Mouse (Mus musculus) forebrain, embryonic 11.5 days (tissue): ENCODE data around the gene Fam207a. TPM values are rescaled to one million over a fixed set of nuclear protein-coding genes. Genes with fewer than 3 reads are reported as not detected.

Source experiments
- ATAC-seq: fragments of 200-750 bp; cut with Nextera tagmentation; replicated peaks from 2 replicates; pipeline ENCODE4 v1.8.0; 2017; ENCODE audit warnings: moderate TSS enrichment; ENCODE audit not compliant: low FRiP score
- DNase-seq: peaks from one replicate; pipeline ENCODE4 v3.0.0-alpha.2; 2017; ENCODE audit warnings: low spot score
- H3K27ac ChIP-seq: fragments of 300-500 bp; sonication (generic); 2 replicates; pipeline ENCODE4 v1.5.1; 2014; ENCODE audit warnings: low read depth, low read length
- H3K27me3 ChIP-seq: fragments of 300-500 bp; sonication (generic); 2 replicates; pipeline ENCODE4 v1.6.1; 2014; ENCODE audit warnings: mild to moderate bottlenecking, low read length, mixed read lengths; ENCODE audit not compliant: control insufficient read depth, insufficient read depth
- H3K36me3 ChIP-seq: fragments of 300-500 bp; sonication (generic); 2 replicates; pipeline ENCODE4 v1.6.1; 2014; ENCODE audit warnings: mild to moderate bottlenecking, low read length, moderate library complexity, mixed read lengths; ENCODE audit not compliant: control insufficient read depth, insufficient read depth
- H3K4me1 ChIP-seq: fragments of 300-500 bp; sonication (generic); replicated peaks from 2 replicates; pipeline ENCODE4 v1.6.1; 2014; ENCODE audit warnings: low read length, mixed read lengths; ENCODE audit not compliant: control insufficient read depth, insufficient read depth
- H3K4me2 ChIP-seq: fragments of 300-500 bp; sonication (generic); 2 replicates; pipeline ENCODE4 v1.6.1; 2014; ENCODE audit warnings: low read depth, mild to moderate bottlenecking, low read length, moderate library complexity, mixed read lengths; ENCODE audit not compliant: severe bottlenecking
- H3K4me3 ChIP-seq: fragments of 300-500 bp; sonication (generic); 2 replicates; pipeline ENCODE4 v1.5.1; 2014; ENCODE audit warnings: low read depth, low read length
- H3K9ac ChIP-seq: fragments of 300-500 bp; sonication (generic); 2 replicates; pipeline ENCODE4 v1.6.1; 2014; ENCODE audit warnings: low read length
- H3K9me3 ChIP-seq: fragments of 300-500 bp; sonication (generic); 2 replicates; pipeline ENCODE4 v1.6.1; 2016; ENCODE audit warnings: low read length, mixed read lengths; ENCODE audit not compliant: control insufficient read depth
- WGBS: fragments of 180-500 bp; shearing (Covaris S2); extraction: QIAGEN DNeasy Blood & Tissue Kit; methylation state at CpG from one replicate; pipeline ENCODE4 v1.1.7; 2014; 5-methylcytosine and 5-hydroxymethylcytosine counted together
- polyA plus RNA-seq: library from polyadenylated mRNA; unstranded; fragments of >200 nt; fragmentation: Nextera tagmentation; extraction: Ambion mirVana; gene quantifications from 2 replicates; pipeline ENCODE4 v1.2.1, GENCODE M21; 2014

The Fam207a gene
- polyA plus RNA-seq, 1 experiment from 2014 or later, result 40.6 TPM

GRCm38 (mm10) chr10:77498254-77498653 is 17.3 kb downstream of the Fam207a start:
- WGBS, result 90% methylated on average over 6 of the region's 6 CpGs
- no peak for DNase-seq
- peaks cover under 1% of the 10 kb centered on the region; the same call in 1 of the 2 replicates for H3K36me3 ChIP-seq

GRCm38 (mm10) chr10:77497185-77497584 is 18.4 kb downstream of the Fam207a start:
- WGBS, result 97% methylated on average over 13 of the region's 13 CpGs
- Histone ChIP-seq H3K9ac (no peak overlapping the region), H3K27me3 (no peaks in the 10 kb centered on the region), H3K4me2 (no peak overlapping the region), H3K4me3 (no peak overlapping the region), H3K27ac (no peak overlapping the region), H3K9me3 (no peaks in the 10 kb centered on the region), H3K36me3 (peaks cover 3% of the 10 kb centered on the region; the same call in 1 of the 2 replicates), H3K4me1 (no peaks in the 10 kb centered on the region)
- DNase-seq (no peak), ATAC-seq (no peak)

More at GRCm38 (mm10) chr10:77498254-77498653, 17.3 kb downstream of the Fam207a start:
- Histone ChIP-seq H3K4me3 (no peak overlapping the region), H3K4me1 (no peaks in the 10 kb centered on the region), H3K27ac (no peak overlapping the region), H3K27me3 (no peaks in the 10 kb centered on the region), H3K9me3 (no peaks in the 10 kb centered on the region), H3K9ac (no peak overlapping the region), H3K4me2 (no peak overlapping the region)
- no peak for ATAC-seq

- H3K9ac ChIP-seq, result no peak overlapping the region
- 96% methylated on average over 3 of the region's 3 CpGs for WGBS
- no peak for DNase-seq
- no peaks in the 10 kb centered on the region for H3K9me3 ChIP-seq
- no peaks in the 10 kb centered on the region for H3K4me1 ChIP-seq
- peaks cover 6% of the 10 kb centered on the region; the same call in 1 of the 2 replicates for H3K36me3 ChIP-seq
- no peak overlapping the region for H3K27ac ChIP-seq
- H3K27me3 ChIP-seq, result no peaks in the 10 kb centered on the region
- ATAC-seq, result no peak
- H3K4me2 ChIP-seq, result no peak overlapping the region
- H3K4me3 ChIP-seq, result no peak overlapping the region
These were observed 22.7 kb downstream of the Fam207a start for GRCm38 (mm10) chr10:77492885-77493284.

GRCm38 (mm10) chr10:77491585-77491984 is 24.0 kb downstream of the Fam207a start:
- H3K27me3 ChIP-seq, result no peaks in the 10 kb centered on the region
- peaks cover 12% of the 10 kb centered on the region; the same call in 1 of the 2 replicates for H3K36me3 ChIP-seq
- no peak overlapping the region for H3K27ac ChIP-seq
- H3K4me3 ChIP-seq, result no peak overlapping the region
- no peak overlapping the region for H3K9ac ChIP-seq
- no peaks in the 10 kb centered on the region for H3K4me1 ChIP-seq
- no peaks in the 10 kb centered on the region for H3K9me3 ChIP-seq
- no peak overlapping the region for H3K4me2 ChIP-seq
- WGBS, result 93% methylated on average over 6 of the region's 6 CpGs
- DNase-seq (no peak), ATAC-seq (no peak)

- WGBS, result 91% methylated on average over 7 of the region's 7 CpGs
- Histone ChIP-seq H3K4me2 (no peak overlapping the region), H3K36me3 (peaks cover 10% of the 10 kb centered on the region; the same call in 1 of the 2 replicates), H3K27me3 (no peaks in the 10 kb centered on the region), H3K4me1 (no peaks in the 10 kb centered on the region), H3K27ac (no peak overlapping the region), H3K4me3 (no peak overlapping the region), H3K9ac (no peak overlapping the region), H3K9me3 (no peaks in the 10 kb centered on the region)
- DNase-seq (no peak), ATAC-seq (no peak)
These were observed 27.4 kb downstream of the Fam207a start for GRCm38 (mm10) chr10:77488168-77488567.

- no peaks in the 10 kb centered on the region for H3K4me1 ChIP-seq
- no peak for DNase-seq
- no peak overlapping the region for H3K9ac ChIP-seq
- no peak for ATAC-seq
- no peak overlapping the region for H3K27ac ChIP-seq
- H3K4me3 ChIP-seq, result no peak overlapping the region
- H3K27me3 ChIP-seq, result no peaks in the 10 kb centered on the region
- H3K4me2 ChIP-seq, result no peak overlapping the region
- no peaks in the 10 kb centered on the region for H3K9me3 ChIP-seq
- peaks cover 9% of the 10 kb centered on the region; the same call in 1 of the 2 replicates for H3K36me3 ChIP-seq
- WGBS, result 84% methylated on average over 3 of the region's 3 CpGs
These were observed 29.8 kb downstream of the Fam207a start for GRCm38 (mm10) chr10:77485786-77486185.

GRCm38 (mm10) chr10:77484205-77484935 is 31.2 kb downstream of the Fam207a start:
- ATAC-seq (no peak), DNase-seq (no peak)
- no peak overlapping the region for H3K4me3 ChIP-seq
- no peaks in the 10 kb centered on the region for H3K9me3 ChIP-seq
- no peak overlapping the region for H3K9ac ChIP-seq
- H3K36me3 ChIP-seq, result peaks cover 9% of the 10 kb centered on the region; the same call in 1 of the 2 replicates
- no peak overlapping the region for H3K4me2 ChIP-seq
- H3K27ac ChIP-seq, result no peak overlapping the region
- 77% methylated on average over 18 of the region's 18 CpGs for WGBS
- no peaks in the 10 kb centered on the region for H3K27me3 ChIP-seq
- H3K4me1 ChIP-seq, result no peaks in the 10 kb centered on the region

GRCm38 (mm10) chr10:77481814-77482213 is 33.8 kb downstream of the Fam207a start:
- Histone ChIP-seq H3K27me3 (no peaks in the 10 kb centered on the region), H3K4me2 (no peak overlapping the region), H3K4me1 (no peaks in the 10 kb centered on the region), H3K9ac (no peak overlapping the region), H3K4me3 (no peak overlapping the region), H3K27ac (no peak overlapping the region), H3K36me3 (no peaks in the 10 kb centered on the region), H3K9me3 (no peaks in the 10 kb centered on the region)
- ATAC-seq, result no peak
- no peak for DNase-seq

GRCm38 (mm10) chr10:77479972-77480371 is 35.6 kb downstream of the Fam207a start:
- Histone ChIP-seq H3K36me3 (no peaks in the 10 kb centered on the region), H3K27me3 (no peaks in the 10 kb centered on the region), H3K4me3 (no peak overlapping the region), H3K9ac (no peak overlapping the region), H3K27ac (no peak overlapping the region), H3K9me3 (no peaks in the 10 kb centered on the region), H3K4me1 (no peaks in the 10 kb centered on the region), H3K4me2 (no peak overlapping the region)
- 94% methylated on average over 1 of the region's 1 CpGs for WGBS
- ATAC-seq, result no peak
- DNase-seq, result no peak
